Mouse (Mus musculus): ENCODE data around the gene Tcea3. TPM values are rescaled to one million over a fixed set of nuclear protein-coding genes. Genes with fewer than 3 reads are reported as not detected.

The Tcea3 gene
- total RNA-seq, 1 experiment from 2014 or later = 1.6 TPM

DNA sequence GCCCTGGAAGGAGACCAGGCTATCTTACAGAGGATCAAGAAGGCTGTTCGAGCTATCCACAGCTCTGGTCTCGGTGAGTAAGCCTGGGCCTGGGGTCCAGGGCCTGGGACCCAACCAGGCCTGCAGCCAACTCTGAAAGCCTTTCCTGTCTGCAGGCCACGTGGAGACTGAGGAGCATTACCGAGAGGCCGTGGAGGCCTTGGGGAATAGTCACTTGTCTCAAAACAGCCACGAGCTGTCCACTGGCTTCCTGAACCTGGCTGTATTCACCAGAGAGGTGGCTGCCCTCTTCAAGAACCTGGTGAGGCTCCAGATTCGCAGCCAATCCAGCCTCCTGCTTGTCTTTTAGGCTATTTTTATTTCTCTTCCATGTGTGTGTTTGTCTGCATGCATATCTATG lies 20.1 kb upstream of the Tcea3 start:
- no peak for ATAC-seq (ENCODE audit: extremely low read depth, insufficient number of reproducible peaks, low FRiP score, poor library complexity, severe bottlenecking)

DNA sequence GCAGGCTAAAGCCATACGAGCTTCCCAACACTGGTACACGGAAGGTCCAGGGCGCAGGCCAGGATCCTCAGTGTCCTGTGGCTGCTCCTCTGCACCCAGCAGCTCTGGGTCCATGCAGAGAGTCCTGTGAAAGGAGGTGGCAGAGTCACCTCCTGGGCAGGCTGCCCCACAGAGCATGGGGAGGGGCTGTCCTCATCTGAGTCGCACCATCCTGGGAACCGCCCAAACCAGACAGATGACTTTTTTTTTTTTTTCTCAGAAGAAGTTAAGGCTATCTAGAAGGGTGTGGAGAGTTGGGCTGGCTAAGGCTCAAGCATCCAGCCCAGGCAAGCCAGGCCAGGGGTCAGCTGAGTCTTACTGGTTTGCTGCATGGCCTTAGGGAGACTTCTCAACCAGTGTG lies 18.9 kb upstream of the Tcea3 start:
- ATAC-seq (ENCODE audit: extremely low read depth, insufficient number of reproducible peaks, low FRiP score, poor library complexity, severe bottlenecking) = no peak

GRCm38 (mm10) chr4:136238669-136239068 lies 8.9 kb upstream of the Tcea3 start:
- no peak for ATAC-seq (ENCODE audit: extremely low read depth, insufficient number of reproducible peaks, low FRiP score, poor library complexity, severe bottlenecking)

DNA sequence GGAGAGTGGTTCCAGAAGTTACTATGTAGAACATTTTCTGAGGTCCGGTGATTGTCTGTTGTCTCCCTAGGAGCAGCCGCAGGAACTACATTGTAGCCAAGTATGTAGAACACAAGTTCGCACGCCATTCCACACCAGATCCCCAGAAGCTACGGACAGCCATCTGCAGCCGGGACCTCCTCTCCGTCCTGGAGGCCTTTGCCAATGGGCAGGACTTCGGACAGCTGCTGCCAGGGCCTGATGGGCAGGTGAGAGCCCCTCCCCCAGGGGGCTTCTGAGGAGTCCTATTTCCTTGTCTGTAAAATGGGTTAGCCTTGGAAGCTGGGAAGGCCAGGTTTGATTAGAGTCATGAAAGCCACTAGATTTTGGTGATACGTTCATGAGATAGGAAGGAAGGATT lies 8.4 kb upstream of the Tcea3 start:
- ATAC-seq (ENCODE audit: extremely low read depth, insufficient number of reproducible peaks, low FRiP score, poor library complexity, severe bottlenecking) = no peak

- ATAC-seq (ENCODE audit: extremely low read depth, insufficient number of reproducible peaks, low FRiP score, poor library complexity, severe bottlenecking) = peak; percentile 63; the same call in 1 of the 2 replicates
Observed at GRCm38 (mm10) chr4:136239622-136240021, 7.9 kb upstream of the Tcea3 start.

DNA sequence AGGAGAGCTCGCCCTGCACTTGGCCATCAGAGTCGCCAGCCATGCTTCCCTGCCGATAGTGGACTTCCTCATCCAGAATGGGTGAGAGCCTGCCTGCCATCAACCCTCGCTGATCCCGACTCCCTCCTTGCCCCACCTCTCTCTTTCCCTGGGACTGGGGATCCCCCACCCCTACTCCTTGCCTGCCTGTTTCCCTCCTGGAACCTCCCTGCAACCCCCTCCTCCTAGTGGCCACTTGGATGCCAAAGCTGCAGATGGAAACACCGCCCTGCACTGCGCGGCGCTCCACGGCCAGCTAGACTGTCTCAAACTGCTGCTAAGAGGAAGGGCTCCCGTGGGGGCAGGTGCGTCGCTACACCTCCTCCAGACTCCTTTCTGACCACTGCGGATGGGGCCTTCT lies 7.4 kb upstream of the Tcea3 start:
- ATAC-seq (ENCODE audit: extremely low read depth, insufficient number of reproducible peaks, low FRiP score, poor library complexity, severe bottlenecking) = no peak

DNA sequence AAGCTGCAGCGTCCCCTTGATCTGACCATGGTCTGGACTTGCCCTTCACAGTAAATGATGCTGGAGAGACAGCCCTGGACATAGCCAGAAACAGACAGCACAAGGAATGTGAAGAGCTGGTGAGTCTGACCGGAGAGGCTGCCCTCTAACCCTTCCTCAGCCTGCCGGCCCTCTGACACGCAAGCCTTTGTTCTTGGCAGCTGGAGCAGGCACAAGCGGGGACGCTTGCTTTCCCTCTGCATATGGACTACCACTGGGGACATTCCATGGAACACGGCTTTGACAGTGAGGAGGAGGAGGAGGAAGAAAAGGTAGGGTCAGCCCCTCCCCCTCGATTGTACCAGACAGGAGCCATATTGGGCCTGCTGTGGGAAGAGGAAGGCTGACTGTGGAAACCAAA lies 6.6 kb upstream of the Tcea3 start:
- no peak for ATAC-seq (ENCODE audit: extremely low read depth, insufficient number of reproducible peaks, low FRiP score, poor library complexity, severe bottlenecking)

DNA sequence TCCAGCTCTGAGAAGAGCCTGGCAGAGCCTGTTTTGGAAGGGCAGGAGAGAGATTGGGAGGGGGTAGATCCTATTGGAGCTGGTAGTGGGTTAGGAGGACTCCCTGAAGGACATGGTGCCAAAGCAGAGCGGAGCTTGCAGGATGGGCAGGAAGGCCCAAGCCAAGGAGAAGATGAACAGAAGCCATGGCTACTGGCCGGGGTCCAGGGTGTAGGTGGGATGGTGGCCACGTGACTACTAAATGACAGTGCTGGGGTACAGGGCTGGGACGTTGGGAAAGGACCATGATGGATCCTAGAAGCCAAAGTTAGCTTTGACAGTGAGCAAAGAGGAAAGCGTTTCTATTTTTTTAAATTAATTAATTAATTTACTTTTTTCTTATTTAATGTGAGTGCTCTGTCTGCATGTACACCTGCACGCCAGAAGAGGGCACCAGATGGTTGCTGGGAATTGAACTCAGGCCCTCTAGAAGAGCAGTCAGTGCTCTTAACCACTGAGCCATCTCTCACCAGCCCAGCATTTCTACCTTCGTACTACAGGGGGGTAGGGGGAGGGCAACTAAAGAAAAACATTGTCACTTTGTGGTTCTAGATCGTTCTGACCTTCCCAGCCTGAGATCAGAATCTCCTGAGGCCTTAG lies 5.3 kb upstream of the Tcea3 start:
- ATAC-seq (ENCODE audit: extremely low read depth, insufficient number of reproducible peaks, low FRiP score, poor library complexity, severe bottlenecking) = no peak

DNA sequence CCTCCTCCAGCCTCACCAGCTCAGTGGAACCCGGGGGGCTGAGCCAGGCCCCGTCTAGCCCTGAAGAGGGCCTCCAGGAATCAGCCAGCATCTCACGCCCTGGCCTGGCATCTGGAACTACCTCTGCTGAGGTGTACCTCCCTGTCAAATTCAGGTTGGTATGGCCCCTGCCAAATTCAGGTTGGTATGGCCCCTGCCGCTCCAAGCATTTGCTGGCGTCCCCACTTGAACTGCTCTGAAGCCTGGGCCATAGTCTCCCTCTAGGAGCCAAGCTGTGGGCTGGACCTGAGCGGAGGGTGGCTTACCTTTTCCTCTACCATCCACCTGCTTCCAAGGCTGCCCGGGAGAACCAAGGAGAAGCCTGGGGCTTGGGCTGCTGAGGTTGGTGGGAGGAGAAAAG lies 4.8 kb upstream of the Tcea3 start:
- ATAC-seq (ENCODE audit: extremely low read depth, insufficient number of reproducible peaks, low FRiP score, poor library complexity, severe bottlenecking) = no peak

DNA sequence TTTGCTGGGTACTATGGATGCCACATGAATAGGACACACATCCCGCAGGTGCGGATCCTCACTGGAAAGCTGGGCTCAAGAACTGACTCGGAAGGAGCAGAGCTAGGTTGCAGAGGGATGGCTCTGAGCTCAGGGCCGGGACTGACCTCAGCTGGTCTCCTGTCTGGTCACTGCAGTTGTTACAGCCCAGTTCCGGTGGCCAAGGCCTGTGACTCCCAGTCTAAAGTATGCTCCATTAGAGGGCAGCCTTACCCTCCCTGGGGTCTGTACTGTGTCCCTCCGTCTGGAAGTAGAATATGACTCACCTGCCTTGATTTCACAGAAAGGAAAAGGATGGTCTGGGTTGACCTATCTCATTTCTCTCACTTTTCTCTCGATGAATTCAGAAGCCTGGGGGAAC lies 3.3 kb upstream of the Tcea3 start:
- no peak for ATAC-seq (ENCODE audit: extremely low read depth, insufficient number of reproducible peaks, low FRiP score, poor library complexity, severe bottlenecking)

- ATAC-seq (ENCODE audit: extremely low read depth, insufficient number of reproducible peaks, low FRiP score, poor library complexity, severe bottlenecking) = no peak
Observed at GRCm38 (mm10) chr4:136245681-136246080, 1.8 kb upstream of the Tcea3 start.

DNA sequence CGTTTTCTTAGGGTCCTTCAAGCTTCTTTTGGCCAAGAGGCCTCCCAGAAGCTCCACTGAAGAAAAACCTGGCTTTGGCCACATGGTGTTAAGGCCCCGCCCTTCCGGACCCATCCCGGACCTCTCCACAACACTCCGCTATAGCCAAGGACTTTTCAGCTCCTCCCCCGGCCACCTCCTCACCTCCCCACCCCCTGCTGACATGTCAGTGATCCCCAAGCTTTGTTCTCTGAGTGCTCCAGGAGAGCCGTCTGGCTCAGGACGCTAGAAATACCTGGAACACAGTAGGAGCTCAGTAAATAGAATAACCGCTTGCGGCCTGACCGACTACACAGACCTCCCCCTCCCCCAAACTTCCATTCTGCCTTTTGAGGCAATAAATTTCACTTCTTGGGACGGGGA lies 960 bp upstream of the Tcea3 start:
- no peak for ATAC-seq (ENCODE audit: extremely low read depth, insufficient number of reproducible peaks, low FRiP score, poor library complexity, severe bottlenecking)

DNA sequence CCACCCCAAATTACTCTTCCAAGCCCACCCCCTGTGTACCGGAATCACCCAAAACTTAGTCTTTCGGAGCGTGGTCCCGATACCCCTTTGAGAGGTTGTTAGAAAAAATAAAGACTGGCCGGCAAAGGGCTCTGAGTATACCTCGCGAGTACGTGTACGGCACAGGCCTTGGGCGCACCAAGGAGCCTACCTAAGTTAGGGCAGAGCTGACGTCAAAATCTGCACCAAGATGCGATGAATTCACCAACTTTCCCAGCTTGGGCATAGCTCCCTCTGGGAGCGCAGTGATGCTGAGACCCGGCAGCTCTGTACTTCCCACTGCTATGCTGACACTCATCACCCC lies 172 bp upstream of the Tcea3 start:
- no peak for ATAC-seq (ENCODE audit: extremely low read depth, insufficient number of reproducible peaks, low FRiP score, poor library complexity, severe bottlenecking)

- ATAC-seq (ENCODE audit: extremely low read depth, insufficient number of reproducible peaks, low FRiP score, poor library complexity, severe bottlenecking) = no peak
Observed at GRCm38 (mm10) chr4:136248464-136249331, 1.2 kb downstream of the Tcea3 start.

GRCm38 (mm10) chr4:136249332-136249647 lies 1.8 kb downstream of the Tcea3 start:
- ATAC-seq (ENCODE audit: extremely low read depth, insufficient number of reproducible peaks, low FRiP score, poor library complexity, severe bottlenecking) = no peak

- no peak for ATAC-seq (ENCODE audit: extremely low read depth, insufficient number of reproducible peaks, low FRiP score, poor library complexity, severe bottlenecking)
Observed at GRCm38 (mm10) chr4:136249780-136250179, 2.3 kb downstream of the Tcea3 start.

- no peak for ATAC-seq (ENCODE audit: extremely low read depth, insufficient number of reproducible peaks, low FRiP score, poor library complexity, severe bottlenecking)
Observed at GRCm38 (mm10) chr4:136255919-136256318, 8.4 kb downstream of the Tcea3 start.

GRCm38 (mm10) chr4:136256696-136257095 lies 9.2 kb downstream of the Tcea3 start:
- ATAC-seq (ENCODE audit: extremely low read depth, insufficient number of reproducible peaks, low FRiP score, poor library complexity, severe bottlenecking) = no peak

- no peak for ATAC-seq (ENCODE audit: extremely low read depth, insufficient number of reproducible peaks, low FRiP score, poor library complexity, severe bottlenecking)
Observed at GRCm38 (mm10) chr4:136259916-136260315, 12.4 kb downstream of the Tcea3 start.

GRCm38 (mm10) chr4:136260491-136261180 lies 13.1 kb downstream of the Tcea3 start:
- peak; percentile 75 for ATAC-seq (ENCODE audit: extremely low read depth, insufficient number of reproducible peaks, low FRiP score, poor library complexity, severe bottlenecking)

All from neutrophil, adult 5-6 weeks (primary cell).